Mouse (Mus musculus) embryonic fibroblast, embryonic 13.5 days (primary cell): ENCODE measurements at regions not wholly inside any gene's neighbourhood (a gene's known extent, or its start where the extent isn't known, plus 50 kb on each side); places are given as distances from the start of the nearest gene placed in this dataset.

ENCODE experiments used
- CTCF ChIP-seq: IDR thresholded peaks from 2 replicates; pipeline ENCODE4 v1.5.1; 2011; ENCODE audit warnings: mild to moderate bottlenecking, control low read depth, low read length, moderate library complexity, borderline replicate concordance; ENCODE audit not compliant: insufficient read depth
- POLR2A ChIP-seq: IDR thresholded peaks from 2 replicates; pipeline ENCODE4 v1.6.1; 2011; ENCODE audit warnings: low read depth, mild to moderate bottlenecking, control low read depth, low read length, moderate library complexity

GRCm38 (mm10) chr5:128499488-128499887, 66.6 kb upstream of the Tmem132d start:
- TF ChIP-seq CTCF (no peak), POLR2A (no peak)
